Mouse (Mus musculus): ENCODE measurements around the gene Mbip. TPM values are rescaled to one million over a fixed set of nuclear protein-coding genes. Genes with fewer than 3 reads are reported as not detected.

Mbip gene
- polyA plus RNA-seq, 1 experiment, result 25.9 TPM

DNA sequence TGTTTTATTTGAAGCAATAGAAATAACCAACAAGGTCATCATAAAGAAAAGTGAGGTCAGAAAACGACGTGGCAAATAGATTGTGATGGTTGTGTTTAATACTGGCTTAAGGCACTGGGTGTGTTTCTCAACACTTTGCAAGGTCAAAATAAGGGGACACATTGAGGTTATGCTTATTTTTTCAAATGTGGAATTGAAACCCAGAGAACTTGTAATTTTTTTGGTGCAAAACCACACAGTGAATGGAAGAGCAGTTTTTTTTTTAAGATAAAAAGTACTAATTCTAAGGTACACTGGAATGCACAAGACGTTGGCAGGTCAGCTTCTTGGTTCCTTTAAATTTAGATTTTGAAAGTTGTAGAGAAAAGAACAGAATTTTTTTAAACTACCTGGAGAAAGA lies 50.5 kb downstream of the Mbip start:
- DNase-seq (ENCODE audit: low spot score), result no peak

DNA sequence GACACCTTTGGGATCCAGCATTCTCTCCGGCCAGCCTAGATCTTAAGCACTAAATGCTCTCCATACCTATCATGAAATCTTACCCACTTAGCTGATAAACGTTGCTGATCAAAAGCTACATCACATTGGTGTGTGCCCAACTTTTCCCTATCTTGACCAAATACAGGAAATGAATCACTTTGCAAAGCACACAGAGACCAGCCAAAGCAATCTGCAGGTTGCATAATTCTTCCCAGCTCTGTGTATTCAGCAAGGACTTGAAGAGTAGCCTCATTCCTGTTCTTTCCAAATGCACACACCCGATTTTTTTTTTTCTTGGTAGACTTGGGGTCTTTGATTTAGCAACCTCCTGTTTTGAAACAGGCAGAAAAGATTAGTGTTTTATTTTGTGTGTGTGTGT lies 57.1 kb downstream of the Mbip start:
- no peak for DNase-seq (ENCODE audit: low spot score)

DNA sequence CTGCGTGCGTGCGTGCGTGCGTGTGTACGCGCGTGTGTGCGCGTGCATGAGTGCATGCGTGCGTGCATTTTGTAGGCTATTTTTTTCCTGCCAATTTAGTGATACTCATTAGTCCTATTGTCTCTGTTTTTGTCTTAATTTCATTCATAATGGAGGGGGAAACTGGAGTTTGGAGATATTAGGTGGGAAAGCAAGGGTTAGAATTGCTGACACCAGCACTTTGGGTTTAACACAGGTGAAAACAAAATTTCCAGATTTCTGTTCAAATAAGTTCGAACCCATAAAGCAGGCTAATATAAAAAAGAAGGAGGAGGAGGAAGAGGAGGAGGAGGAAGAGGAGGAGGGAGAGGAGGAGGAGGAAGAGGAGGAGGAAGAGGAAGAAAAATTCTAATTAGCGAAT lies 58.9 kb downstream of the Mbip start:
- DNase-seq (ENCODE audit: low spot score), result no peak

DNA sequence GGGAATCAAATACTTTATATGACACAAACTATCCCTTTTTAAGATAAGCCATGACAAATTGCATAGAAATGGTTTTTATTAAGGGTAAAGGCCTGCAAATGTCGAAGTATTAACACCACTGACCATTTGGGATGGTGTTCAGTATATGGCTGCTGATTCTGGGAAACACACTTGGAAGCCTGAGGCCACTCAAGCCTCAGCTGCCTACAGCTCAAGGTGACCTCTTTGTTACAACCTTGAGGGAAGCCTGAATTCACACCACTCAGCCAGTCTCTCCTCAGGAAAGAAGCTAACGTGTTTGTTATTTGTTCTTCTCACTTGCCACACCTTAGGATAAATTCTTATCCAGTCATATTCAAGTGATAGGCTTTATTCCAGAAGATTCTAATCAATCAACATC lies 61.5 kb downstream of the Mbip start:
- no peak for DNase-seq (ENCODE audit: low spot score)

DNA sequence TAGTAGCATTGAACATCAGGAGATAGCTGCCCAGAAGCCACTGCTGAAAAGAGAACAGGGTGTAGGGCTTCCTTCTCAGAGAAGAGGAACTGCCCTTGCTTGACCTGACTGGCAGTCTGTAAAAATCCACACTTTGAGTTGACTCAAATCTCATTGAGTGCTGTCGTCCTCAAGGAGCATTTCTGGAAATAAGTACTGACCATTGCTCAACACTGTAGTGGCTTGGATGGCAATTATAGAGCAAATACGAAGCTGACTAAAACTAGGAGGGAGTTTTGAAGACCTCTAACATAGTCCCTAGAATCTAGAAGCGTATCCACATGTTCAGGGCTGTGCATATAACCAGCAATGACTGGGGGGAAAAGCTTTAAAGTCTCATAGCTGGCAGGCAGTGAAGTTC lies 64.0 kb downstream of the Mbip start:
- no peak for DNase-seq (ENCODE audit: low spot score)

Other genes starting within 250 kb of the Mbip start
- not detected in 2 replicates for gene Nkx2-1, start 191.0 kb upstream of the Mbip start, polyA plus RNA-seq (2012; rRNA removed)